Mouse (Mus musculus): ENCODE data around the gene Gramd1a. TPM values are rescaled to one million over a fixed set of nuclear protein-coding genes. Genes with fewer than 3 reads are reported as not detected.
A peak's percentile ranks its signal among the peaks of the same experiment; 100 is the strongest.

Gramd1a gene
- polyA plus RNA-seq, 1 experiment from 2014 or later, result 41.4 TPM

DNA sequence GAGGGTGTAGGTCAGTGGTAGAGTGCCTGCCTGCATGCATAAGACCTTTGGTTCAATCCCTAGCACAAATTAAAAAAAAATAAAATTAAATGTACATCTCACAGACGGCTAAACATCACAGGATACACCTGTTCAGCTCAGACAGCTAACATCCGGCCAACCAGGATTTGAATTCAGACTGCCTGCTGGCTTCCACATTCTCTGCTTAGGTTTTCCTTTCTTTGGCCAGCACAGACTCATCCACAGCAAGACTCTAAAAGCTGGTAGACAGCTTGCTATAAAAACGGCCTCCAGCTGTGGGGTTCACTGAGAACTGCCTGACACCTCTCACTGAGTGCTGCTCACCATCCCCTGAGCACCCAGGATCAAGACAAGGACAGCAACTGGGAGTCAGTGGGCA is 49.5 kb downstream of the Gramd1a start:
- no peak overlapping the region for H3K27ac ChIP-seq
- 45% methylated on average over 3 of the region's 3 CpGs for WGBS
- H3K4me3 ChIP-seq, result no peak overlapping the region
- H3K4me2 ChIP-seq, result no peak overlapping the region
- peaks cover 22% of the 10 kb centered on the region for H3K4me1 ChIP-seq (replicated peaks)
- H3K9me3 ChIP-seq (replicated peaks), result no peaks in the 10 kb centered on the region
- H3K27me3 ChIP-seq, result peaks cover 22% of the 10 kb centered on the region; the same call in 1 of the 2 replicates
- ATAC-seq (replicated peaks; ENCODE audit: insufficient number of reproducible peaks, insufficient read depth, low FRiP score, low read depth), result no peak
- no peak overlapping the region for H3K9ac ChIP-seq
- no peaks in the 10 kb centered on the region for H3K36me3 ChIP-seq

DNA sequence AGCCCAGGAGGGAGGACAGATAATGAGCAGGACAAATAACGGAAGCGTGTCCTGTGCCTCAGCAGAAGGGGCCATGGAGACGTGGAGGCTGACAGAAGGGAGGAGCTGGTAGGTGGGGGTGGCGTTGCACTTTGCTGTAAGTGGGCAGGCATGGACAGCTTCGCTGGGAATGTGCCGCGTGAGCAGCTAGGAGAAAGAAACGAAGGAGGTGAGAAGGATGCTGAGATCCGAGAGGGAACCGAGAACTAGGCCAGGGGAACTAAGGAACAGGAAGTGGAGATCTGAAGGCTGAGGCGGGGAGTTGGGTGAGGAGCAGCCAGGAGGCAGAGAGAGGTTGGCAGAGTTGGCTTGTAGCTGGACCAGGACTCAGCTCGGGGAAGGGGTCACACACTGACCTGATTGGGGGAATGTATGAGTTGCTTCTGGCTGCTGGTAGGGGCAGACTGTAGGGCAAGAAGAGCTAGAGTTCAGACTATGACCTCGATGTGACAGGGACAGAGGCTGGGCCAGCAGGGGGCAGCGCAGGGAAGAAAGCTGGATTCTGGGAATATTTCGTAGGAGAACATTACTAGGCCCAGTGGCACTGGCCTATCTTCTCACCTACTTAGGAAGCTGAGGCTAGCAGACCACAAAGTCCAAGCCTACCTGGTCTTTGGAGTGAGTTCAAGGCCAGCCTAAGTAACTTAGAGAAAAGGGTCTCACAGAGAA is 50.5 kb downstream of the Gramd1a start:
- Histone ChIP-seq H3K4me3 (no peak overlapping the region), H3K9me3 (replicated peaks) (no peaks in the 10 kb centered on the region), H3K9ac (no peak overlapping the region), H3K27me3 (peaks cover 22% of the 10 kb centered on the region; the same call in 1 of the 2 replicates), H3K4me2 (0 out of 2 replicates have a peak overlapping the region, but pooled peaks have one; percentile 9), H3K4me1 (replicated peaks) (peaks cover 22% of the 10 kb centered on the region), H3K36me3 (no peaks in the 10 kb centered on the region), H3K27ac (peak overlapping the region; percentile 2; the same call in 1 of the 2 replicates)
- WGBS, result 41% methylated on average over 15 of the region's 15 CpGs
- 0 out of 2 replicates have a peak, but pooled peaks have one; percentile 20 for ATAC-seq (replicated peaks; ENCODE audit: insufficient number of reproducible peaks, insufficient read depth, low FRiP score, low read depth)

DNA sequence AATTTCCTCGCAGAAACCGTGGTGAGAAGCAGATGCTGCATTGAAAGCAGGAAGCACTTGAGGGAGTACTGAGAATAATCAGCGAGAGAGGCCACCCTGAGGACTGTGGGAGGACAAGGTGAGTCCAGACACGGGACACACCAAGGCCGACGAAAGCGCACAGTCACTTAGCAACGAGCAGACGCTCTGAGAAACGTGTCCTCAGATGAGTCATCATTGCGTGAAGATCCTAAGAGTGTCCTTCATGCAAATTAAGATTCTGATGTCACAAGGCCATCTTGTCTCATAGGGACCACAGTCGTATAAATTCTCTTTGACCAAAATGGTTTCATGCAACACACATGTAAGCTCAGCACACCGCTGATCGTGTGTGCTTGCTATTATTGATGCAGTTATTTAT is 54.9 kb downstream of the Gramd1a start:
- H3K27me3 ChIP-seq, result peaks cover 22% of the 10 kb centered on the region; the same call in 1 of the 2 replicates
- no peak overlapping the region for H3K4me2 ChIP-seq
- 61% methylated on average over 14 of the region's 14 CpGs for WGBS
- H3K4me1 ChIP-seq (replicated peaks), result peaks cover 9% of the 10 kb centered on the region
- no peak overlapping the region for H3K9ac ChIP-seq
- no peak overlapping the region for H3K4me3 ChIP-seq
- no peak overlapping the region for H3K27ac ChIP-seq
- H3K9me3 ChIP-seq (replicated peaks), result no peaks in the 10 kb centered on the region
- no peak for ATAC-seq (replicated peaks; ENCODE audit: insufficient number of reproducible peaks, insufficient read depth, low FRiP score, low read depth)
- H3K36me3 ChIP-seq, result no peaks in the 10 kb centered on the region

DNA sequence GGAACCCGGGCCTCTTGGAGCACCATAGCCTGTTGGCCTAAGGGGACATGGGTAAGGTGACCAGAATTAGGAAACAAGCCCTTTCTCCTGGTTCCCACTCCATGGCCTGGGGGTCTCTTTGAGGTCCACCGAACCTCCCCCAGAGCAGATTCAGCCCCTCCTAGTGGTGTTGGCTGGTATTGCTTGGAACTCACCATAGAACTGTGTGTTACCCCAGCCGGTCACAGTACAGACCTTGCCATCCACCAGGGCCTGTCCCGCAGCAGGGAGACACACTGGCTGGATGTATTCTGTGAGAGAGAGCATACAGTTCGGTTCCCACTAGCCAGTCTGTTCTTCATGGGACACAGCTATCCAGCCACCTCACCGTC is 56.1 kb downstream of the Gramd1a start:
- Histone ChIP-seq H3K4me3 (no peak overlapping the region), H3K4me2 (no peak overlapping the region), H3K4me1 (replicated peaks) (no peaks in the 10 kb centered on the region), H3K9me3 (replicated peaks) (no peaks in the 10 kb centered on the region), H3K27me3 (peaks cover 22% of the 10 kb centered on the region; the same call in 1 of the 2 replicates), H3K27ac (no peak overlapping the region), H3K36me3 (no peaks in the 10 kb centered on the region), H3K9ac (no peak overlapping the region)
- WGBS, result 79% methylated on average over 6 of the region's 6 CpGs
- no peak; the same call in 1 of the 2 replicates for ATAC-seq (replicated peaks; ENCODE audit: insufficient number of reproducible peaks, insufficient read depth, low FRiP score, low read depth)

DNA sequence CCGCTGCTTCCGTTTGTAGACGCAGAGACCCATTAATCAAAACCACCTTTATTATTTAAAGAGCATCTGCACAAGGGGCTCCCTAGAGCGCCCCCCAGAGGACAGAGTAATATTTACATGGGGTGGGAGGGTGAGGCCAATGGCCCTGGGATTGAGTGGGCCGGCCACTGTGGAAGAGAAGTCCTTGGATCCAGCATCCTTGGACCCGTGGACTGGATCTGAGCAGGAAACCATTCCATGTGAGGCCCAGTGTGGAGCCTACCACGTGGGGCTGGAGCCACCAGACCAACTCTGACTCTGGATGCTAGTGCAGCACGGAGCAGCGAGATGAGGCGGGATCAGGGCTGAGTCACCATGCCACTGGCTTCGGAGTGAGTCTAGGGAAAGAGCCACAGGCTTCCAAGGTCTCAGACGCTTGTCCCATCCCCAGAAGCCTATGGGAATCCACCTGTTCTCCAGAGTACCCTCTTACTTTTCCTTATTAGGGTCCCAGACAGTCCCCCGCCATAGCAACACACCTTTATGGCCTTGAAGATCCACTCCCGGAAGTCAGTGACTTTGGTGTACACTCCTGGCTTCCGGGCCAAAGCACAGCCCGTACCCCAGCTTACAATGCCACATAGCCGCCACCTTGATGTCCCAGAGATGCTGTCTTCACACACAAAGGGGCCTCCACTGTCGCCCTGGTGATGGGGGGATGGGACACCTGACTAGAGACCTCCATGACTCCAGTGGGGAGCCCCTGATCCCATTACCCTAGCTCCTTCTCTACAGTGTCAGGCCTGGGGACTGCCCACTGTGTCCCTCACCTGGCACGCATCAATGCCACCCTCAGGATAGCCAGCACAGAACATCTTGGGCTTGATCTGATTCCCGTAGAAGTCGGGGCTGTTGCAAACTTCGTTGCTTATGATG is 56.7 kb downstream of the Gramd1a start:
- H3K27ac ChIP-seq, result no peak overlapping the region
- H3K4me3 ChIP-seq, result no peak overlapping the region
- H3K9me3 ChIP-seq (replicated peaks), result no peaks in the 10 kb centered on the region
- no peak overlapping the region for H3K4me2 ChIP-seq
- ATAC-seq (replicated peaks; ENCODE audit: insufficient number of reproducible peaks, insufficient read depth, low FRiP score, low read depth), result no peak
- H3K4me1 ChIP-seq (replicated peaks), result no peaks in the 10 kb centered on the region
- H3K36me3 ChIP-seq, result no peaks in the 10 kb centered on the region
- peaks cover 19% of the 10 kb centered on the region; the same call in 1 of the 2 replicates for H3K27me3 ChIP-seq
- WGBS, result 79% methylated on average over 22 of the region's 22 CpGs
- no peak overlapping the region for H3K9ac ChIP-seq

DNA sequence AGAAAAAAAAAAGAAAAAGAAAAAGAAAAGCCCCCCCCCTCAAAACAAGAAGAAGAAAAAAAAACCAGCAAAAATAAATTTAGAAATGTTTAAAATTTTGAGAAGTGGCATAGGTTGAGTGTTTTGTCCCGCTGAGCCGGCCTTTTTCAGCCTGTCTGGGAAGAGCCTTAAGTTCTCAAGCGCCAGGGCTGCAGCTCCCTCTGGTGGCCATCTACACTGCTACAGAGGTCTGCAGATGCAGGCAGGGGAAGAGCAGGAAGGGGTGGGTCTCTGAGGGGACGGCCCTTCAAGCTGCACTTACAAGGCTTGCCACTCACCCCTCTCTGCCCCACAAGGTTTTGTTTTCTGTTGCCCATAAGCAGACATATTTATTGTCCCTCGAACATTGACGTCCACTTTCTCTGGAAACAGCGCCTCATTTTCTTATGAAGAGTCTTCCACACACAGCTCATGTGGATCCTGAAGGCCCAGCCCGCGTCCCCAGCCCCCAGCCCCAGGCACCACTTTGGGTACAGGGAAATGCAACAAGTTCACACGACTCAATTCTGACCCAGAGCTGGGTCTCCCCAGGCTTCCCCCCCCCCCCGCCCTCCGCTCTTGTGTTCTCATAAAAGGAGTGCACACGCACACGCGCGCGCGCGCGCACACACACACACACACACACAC is 58.0 kb downstream of the Gramd1a start:
- Histone ChIP-seq H3K9me3 (replicated peaks) (no peaks in the 10 kb centered on the region), H3K27ac (no peak overlapping the region), H3K27me3 (0 out of 2 replicates have a peak, but pooled peaks cover 8% of the 10 kb centered on the region), H3K9ac (no peak overlapping the region), H3K4me3 (peak overlapping the region; percentile 28), H3K36me3 (no peaks in the 10 kb centered on the region), H3K4me1 (replicated peaks) (no peaks in the 10 kb centered on the region), H3K4me2 (peak overlapping the region; percentile 54)
- ATAC-seq (replicated peaks; ENCODE audit: insufficient number of reproducible peaks, insufficient read depth, low FRiP score, low read depth), result peak; percentile 93
- WGBS, result 39% methylated on average over 20 of the region's 20 CpGs

DNA sequence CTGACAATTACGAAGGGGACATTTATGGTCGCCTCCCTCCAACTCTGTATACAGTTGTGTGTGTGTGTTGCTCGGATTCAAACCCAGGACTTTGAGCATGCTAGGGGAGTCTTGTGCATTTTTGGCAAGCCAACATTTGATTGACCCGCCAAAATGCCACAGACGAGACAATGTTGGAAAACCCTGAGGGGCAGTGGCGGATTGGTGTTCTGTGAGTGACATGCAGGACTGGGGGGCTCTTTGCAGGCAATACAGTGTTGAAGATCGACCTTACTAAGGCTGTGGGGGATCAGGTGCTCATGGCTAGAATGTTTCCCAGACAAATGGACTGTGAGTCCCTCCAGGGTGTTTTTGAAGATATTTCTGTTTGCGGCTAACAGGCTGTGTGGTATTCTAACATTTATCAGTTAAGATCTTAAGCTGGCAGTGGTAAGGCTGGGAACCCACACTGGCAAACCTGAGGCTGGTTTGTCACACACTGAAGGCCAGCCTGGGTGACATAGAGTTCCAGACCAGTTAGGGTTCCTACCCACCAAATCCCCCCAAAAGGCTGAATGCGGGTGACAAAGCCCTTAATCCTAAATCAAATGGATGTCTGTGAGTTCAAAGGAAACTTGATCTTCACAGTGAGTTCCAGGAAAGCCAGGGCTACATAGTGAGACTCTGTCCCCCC is 58.7 kb downstream of the Gramd1a start:
- Histone ChIP-seq H3K27ac (no peak overlapping the region), H3K27me3 (0 out of 2 replicates have a peak, but pooled peaks cover 2% of the 10 kb centered on the region), H3K9me3 (replicated peaks) (no peaks in the 10 kb centered on the region), H3K9ac (no peak overlapping the region), H3K4me1 (replicated peaks) (no peaks in the 10 kb centered on the region), H3K36me3 (no peaks in the 10 kb centered on the region), H3K4me3 (no peak overlapping the region), H3K4me2 (no peak overlapping the region)
- 65% methylated on average over 9 of the region's 9 CpGs for WGBS
- ATAC-seq (replicated peaks; ENCODE audit: insufficient number of reproducible peaks, insufficient read depth, low FRiP score, low read depth), result no peak

DNA sequence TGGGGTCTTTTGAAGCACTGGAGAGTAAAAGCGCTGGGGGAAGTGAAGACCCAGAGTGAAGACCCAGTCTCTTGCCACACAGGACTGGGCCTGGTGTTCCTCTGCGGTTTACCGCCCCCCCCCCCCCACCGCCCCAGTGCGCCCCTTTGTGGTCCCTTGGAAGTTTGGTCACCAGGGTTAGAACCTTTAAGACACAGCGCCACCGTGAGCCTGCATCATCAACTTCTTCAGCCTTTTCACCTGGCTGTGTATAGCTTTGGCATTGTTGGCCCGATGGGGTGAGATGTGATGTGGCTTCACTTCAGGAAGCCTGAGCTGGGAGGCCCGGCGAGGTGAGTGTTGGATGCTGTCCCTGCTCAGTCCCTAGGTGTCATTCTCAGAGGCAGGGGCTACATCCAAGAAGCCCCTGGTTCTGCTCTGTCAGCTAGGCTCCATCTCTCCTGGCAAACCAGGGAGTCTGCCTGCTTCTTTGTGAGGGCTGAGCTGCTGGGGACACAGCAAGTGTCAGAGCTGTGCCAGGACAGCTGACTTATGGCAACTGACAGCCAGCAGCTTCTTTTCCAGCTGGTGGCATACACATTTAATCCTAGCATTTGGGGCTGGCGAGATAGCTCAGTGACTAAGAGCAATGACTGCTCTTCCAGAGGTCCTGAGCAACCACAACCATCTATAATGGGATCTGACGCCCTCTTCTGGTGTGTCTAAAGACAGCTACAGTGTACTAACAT is 60.8 kb downstream of the Gramd1a start:
- Histone ChIP-seq H3K36me3 (no peaks in the 10 kb centered on the region), H3K27me3 (no peaks in the 10 kb centered on the region), H3K4me3 (no peak overlapping the region), H3K9me3 (replicated peaks) (no peaks in the 10 kb centered on the region), H3K9ac (no peak overlapping the region), H3K27ac (no peak overlapping the region), H3K4me2 (no peak overlapping the region), H3K4me1 (replicated peaks) (no peaks in the 10 kb centered on the region)
- ATAC-seq (replicated peaks; ENCODE audit: insufficient number of reproducible peaks, insufficient read depth, low FRiP score, low read depth), result no peak
- WGBS, result 28% methylated on average over 12 of the region's 12 CpGs

DNA sequence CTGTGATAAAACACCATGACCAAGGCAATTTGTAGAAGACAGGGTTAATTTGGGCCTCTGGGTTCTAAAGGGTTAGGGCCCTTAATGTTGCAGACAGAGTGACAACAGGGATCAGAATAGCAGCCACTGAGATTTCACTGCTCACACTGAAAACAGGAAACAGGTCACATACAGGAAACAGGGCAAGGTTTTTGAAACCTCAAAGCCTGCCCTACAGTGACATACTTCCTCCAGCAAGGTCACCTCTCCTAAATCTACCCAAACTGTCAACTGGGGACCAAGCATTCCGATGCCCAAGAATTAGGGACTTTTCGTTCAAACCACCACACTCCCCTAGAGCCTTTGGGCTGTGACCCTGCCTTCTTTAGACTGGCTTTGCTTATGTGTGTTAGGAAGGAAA is 66.0 kb downstream of the Gramd1a start:
- WGBS, result 82% methylated on average over 2 of the region's 2 CpGs

DNA sequence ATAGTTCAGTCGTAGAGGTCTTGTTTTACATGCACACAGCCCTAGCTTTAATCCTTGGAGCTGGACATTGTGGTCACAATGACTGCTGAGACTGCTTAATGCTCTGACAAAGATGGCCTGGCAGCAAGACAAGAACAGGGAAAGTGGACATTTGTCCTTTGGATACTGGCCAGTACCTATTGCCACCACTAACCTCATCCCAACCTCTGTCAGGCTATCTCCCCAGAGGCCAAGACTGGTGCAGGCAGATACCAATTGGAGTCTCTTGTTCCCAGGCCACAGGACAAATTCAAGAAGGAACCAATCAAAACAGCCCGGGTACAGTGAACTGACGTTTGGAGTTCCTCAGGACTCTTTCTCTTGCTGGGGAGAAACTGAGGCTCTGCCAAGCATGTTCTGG is 67.5 kb downstream of the Gramd1a start:
- H3K27ac ChIP-seq, result peak overlapping the region; percentile 61
- H3K27me3 ChIP-seq, result no peaks in the 10 kb centered on the region
- H3K4me3 ChIP-seq, result no peak overlapping the region
- H3K4me2 ChIP-seq, result no peak overlapping the region
- peaks cover 13% of the 10 kb centered on the region; the same call in 1 of the 2 replicates for H3K4me1 ChIP-seq (replicated peaks)
- no peak overlapping the region for H3K9ac ChIP-seq
- H3K36me3 ChIP-seq, result no peaks in the 10 kb centered on the region
- H3K9me3 ChIP-seq (replicated peaks), result no peaks in the 10 kb centered on the region
- 63% methylated on average over 3 of the region's 3 CpGs for WGBS
- ATAC-seq (replicated peaks; ENCODE audit: insufficient number of reproducible peaks, insufficient read depth, low FRiP score, low read depth), result no peak

More for the DNA sequence above, 66.0 kb downstream of the Gramd1a start:
- Histone ChIP-seq H3K9ac (no peak overlapping the region), H3K27me3 (no peaks in the 10 kb centered on the region), H3K4me1 (replicated peaks) (peaks cover 13% of the 10 kb centered on the region; the same call in 1 of the 2 replicates), H3K27ac (no peak overlapping the region), H3K4me2 (no peak overlapping the region), H3K9me3 (replicated peaks) (no peaks in the 10 kb centered on the region), H3K36me3 (no peaks in the 10 kb centered on the region), H3K4me3 (no peak overlapping the region)
- no peak for ATAC-seq (replicated peaks; ENCODE audit: insufficient number of reproducible peaks, insufficient read depth, low FRiP score, low read depth)

All from heart, embryonic 15.5 days (tissue).